Mouse (Mus musculus) lung, postnatal 4 days (tissue): ENCODE data around the gene Insm1.

Source experiments
- DNase-seq, 2 experiments: peaks; one replicate each; pipeline ENCODE4 v3.0.0; 2021

Insm1 gene

GRCm38 (mm10) chr2:146265045-146265444, 43.3 kb downstream of the Insm1 start:
- no peak for DNase-seq

GRCm38 (mm10) chr2:146266539-146266938, 44.8 kb downstream of the Insm1 start:
- no peak for DNase-seq
